Mouse (Mus musculus): Measurements from ENCODE around the gene 1700025G04Rik. TPM values are rescaled to one million over a fixed set of nuclear protein-coding genes. Genes with fewer than 3 reads are reported as not detected.

Gene 1700025G04Rik
- total and polyA plus RNA-seq, 2 experiments from 2014 or later = 25.5 to 43.2 TPM

- Histone ChIP-seq H3K36me3 (ENCODE audit: insufficient read depth) (no peaks in the 10 kb centered on the region), H3K9me3 (ENCODE audit: low read length) (no peaks in the 10 kb centered on the region), H3K27me3 (ENCODE audit: insufficient read depth, low read length) (no peaks in the 10 kb centered on the region), H3K4me2 (ENCODE audit: low read depth) (no peak overlapping the region), H3K4me1 (ENCODE audit: insufficient read depth) (peaks cover 8% of the 10 kb centered on the region), H3K4me3 (ENCODE audit: low read depth, low read length) (no peak overlapping the region), H3K9ac (no peak overlapping the region), H3K27ac (ENCODE audit: low read depth, low read length) (no peak overlapping the region)
- TF ChIP-seq CTCF (IDR thresholded peaks at IDR 0.05; ENCODE audit: low read depth) = no peak
- 68% methylated on average over 4 of the region's 4 CpGs for WGBS
- ATAC-seq (no peak), DNase-seq (no peak)
These were observed 163.8 kb downstream of the 1700025G04Rik start for GRCm38 (mm10) chr1:151926141-151926540.

- peaks cover 8% of the 10 kb centered on the region for H3K4me1 ChIP-seq (ENCODE audit: insufficient read depth)
- ATAC-seq (peak; percentile 83), DNase-seq (peak; percentile 44)
- no peaks in the 10 kb centered on the region for H3K36me3 ChIP-seq (ENCODE audit: insufficient read depth)
- H3K27ac ChIP-seq (ENCODE audit: low read depth, low read length) = no peak overlapping the region
- H3K9me3 ChIP-seq (ENCODE audit: low read length) = no peaks in the 10 kb centered on the region
- H3K9ac ChIP-seq = no peak overlapping the region
- 44% methylated on average over 7 of the region's 7 CpGs for WGBS
- no peak overlapping the region for H3K4me2 ChIP-seq (ENCODE audit: low read depth)
- H3K27me3 ChIP-seq (ENCODE audit: insufficient read depth, low read length) = no peaks in the 10 kb centered on the region
- TF ChIP-seq CTCF (IDR thresholded peaks at IDR 0.05; ENCODE audit: low read depth) = no peak
- no peak overlapping the region for H3K4me3 ChIP-seq (ENCODE audit: low read depth, low read length)
These were observed 164.2 kb downstream of the 1700025G04Rik start for GRCm38 (mm10) chr1:151925738-151926137.

- no peak for ATAC-seq
- no peak overlapping the region for H3K27ac ChIP-seq (ENCODE audit: low read depth, low read length)
- no peak overlapping the region for H3K9ac ChIP-seq
- TF ChIP-seq CTCF (IDR thresholded peaks at IDR 0.05; ENCODE audit: low read depth) = no peak
- DNase-seq = no peak
- WGBS = 66% methylated on average over 9 of the region's 9 CpGs
- H3K36me3 ChIP-seq (ENCODE audit: insufficient read depth) = 0 out of 2 replicates have a peak, but pooled peaks cover 5% of the 10 kb centered on the region
- no peaks in the 10 kb centered on the region for H3K9me3 ChIP-seq (ENCODE audit: low read length)
- no peak overlapping the region for H3K4me3 ChIP-seq (ENCODE audit: low read depth, low read length)
- H3K4me1 ChIP-seq (ENCODE audit: insufficient read depth) = no peaks in the 10 kb centered on the region
- no peak overlapping the region for H3K4me2 ChIP-seq (ENCODE audit: low read depth)
- no peaks in the 10 kb centered on the region for H3K27me3 ChIP-seq (ENCODE audit: insufficient read depth, low read length)
These were observed 171.0 kb downstream of the 1700025G04Rik start for GRCm38 (mm10) chr1:151918806-151919357.

GRCm38 (mm10) chr1:151917736-151918135 lies 172.2 kb downstream of the 1700025G04Rik start:
- Histone ChIP-seq H3K4me1 (ENCODE audit: insufficient read depth) (no peaks in the 10 kb centered on the region), H3K27ac (ENCODE audit: low read depth, low read length) (no peak overlapping the region), H3K36me3 (ENCODE audit: insufficient read depth) (0 out of 2 replicates have a peak, but pooled peaks cover 5% of the 10 kb centered on the region), H3K9me3 (ENCODE audit: low read length) (no peaks in the 10 kb centered on the region), H3K27me3 (ENCODE audit: insufficient read depth, low read length) (no peaks in the 10 kb centered on the region), H3K9ac (no peak overlapping the region), H3K4me3 (ENCODE audit: low read depth, low read length) (no peak overlapping the region), H3K4me2 (ENCODE audit: low read depth) (no peak overlapping the region)
- ATAC-seq (no peak), DNase-seq (no peak)
- WGBS = 90% methylated on average over 3 of the region's 3 CpGs
- no peak for TF ChIP-seq CTCF (IDR thresholded peaks at IDR 0.05; ENCODE audit: low read depth)

GRCm38 (mm10) chr1:151914494-151914893 lies 175.4 kb downstream of the 1700025G04Rik start:
- Histone ChIP-seq H3K36me3 (ENCODE audit: insufficient read depth) (peaks cover 5% of the 10 kb centered on the region; the same call in 1 of the 2 replicates), H3K27me3 (ENCODE audit: insufficient read depth, low read length) (no peaks in the 10 kb centered on the region), H3K9ac (no peak overlapping the region), H3K9me3 (ENCODE audit: low read length) (no peaks in the 10 kb centered on the region), H3K4me2 (ENCODE audit: low read depth) (no peak overlapping the region), H3K4me1 (ENCODE audit: insufficient read depth) (no peaks in the 10 kb centered on the region), H3K4me3 (ENCODE audit: low read depth, low read length) (no peak overlapping the region), H3K27ac (ENCODE audit: low read depth, low read length) (no peak overlapping the region)
- DNase-seq = no peak
- TF ChIP-seq CTCF (IDR thresholded peaks at IDR 0.05; ENCODE audit: low read depth) = no peak
- WGBS = 91% methylated on average over 9 of the region's 9 CpGs
- no peak for ATAC-seq

GRCm38 (mm10) chr1:151907014-151907413 lies 182.9 kb downstream of the 1700025G04Rik start:
- ATAC-seq = no peak
- Histone ChIP-seq H3K27ac (ENCODE audit: low read depth, low read length) (no peak overlapping the region), H3K27me3 (ENCODE audit: insufficient read depth, low read length) (no peaks in the 10 kb centered on the region), H3K4me2 (ENCODE audit: low read depth) (no peak overlapping the region), H3K36me3 (ENCODE audit: insufficient read depth) (no peaks in the 10 kb centered on the region; the same call in 1 of the 2 replicates), H3K9ac (no peak overlapping the region), H3K9me3 (ENCODE audit: low read length) (no peaks in the 10 kb centered on the region), H3K4me1 (ENCODE audit: insufficient read depth) (no peaks in the 10 kb centered on the region), H3K4me3 (ENCODE audit: low read depth, low read length) (no peak overlapping the region)
- TF ChIP-seq CTCF (IDR thresholded peaks at IDR 0.05; ENCODE audit: low read depth) = no peak
- 77% methylated on average over 4 of the region's 4 CpGs for WGBS
- no peak for DNase-seq

- Histone ChIP-seq H3K27me3 (ENCODE audit: insufficient read depth, low read length) (no peaks in the 10 kb centered on the region), H3K27ac (ENCODE audit: low read depth, low read length) (no peak overlapping the region), H3K9me3 (ENCODE audit: low read length) (no peaks in the 10 kb centered on the region), H3K36me3 (ENCODE audit: insufficient read depth) (no peaks in the 10 kb centered on the region), H3K9ac (no peak overlapping the region), H3K4me2 (ENCODE audit: low read depth) (peak overlapping the region; percentile 15; the same call in 1 of the 2 replicates), H3K4me3 (ENCODE audit: low read depth, low read length) (no peak overlapping the region), H3K4me1 (ENCODE audit: insufficient read depth) (0 out of 2 replicates have a peak, but pooled peaks cover 4% of the 10 kb centered on the region)
- 14% methylated on average over 12 of the region's 12 CpGs for WGBS
- ATAC-seq = peak; percentile 69; the same call in 1 of the 2 replicates
- TF ChIP-seq CTCF (IDR thresholded peaks at IDR 0.05; ENCODE audit: low read depth) = no peak
- DNase-seq = no peak
These were observed 189.1 kb downstream of the 1700025G04Rik start for GRCm38 (mm10) chr1:151900706-151901360.
